ENCODE assay signal across 8 mouse cellular contexts in the genomic region with DNA sequence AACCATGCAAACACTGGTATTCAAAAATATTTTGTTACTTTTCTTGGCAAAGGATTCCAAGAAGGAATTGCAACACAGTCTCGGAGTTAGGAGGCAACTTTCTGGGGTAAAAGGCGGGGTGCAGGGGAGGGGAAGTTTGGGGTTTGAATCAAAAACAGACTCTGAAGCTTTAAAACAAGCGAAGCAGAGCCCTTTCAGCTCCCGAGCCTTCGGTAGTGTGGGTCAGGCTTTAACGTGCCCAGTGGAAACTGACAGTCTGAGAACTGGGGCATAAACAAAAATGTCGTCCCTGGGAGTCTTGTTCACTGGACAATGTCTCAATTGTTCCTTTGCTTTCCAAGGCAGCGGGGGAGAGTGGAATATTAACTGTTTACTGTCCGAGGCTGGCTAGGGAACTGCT.
DNase-seq lines count a peak whose midpoint lies in the region; ATAC-seq lines count a peak whose summit lies in the region.

No protein-coding gene starts in this region.

- 9% methylated on average over 9 of the region's 9 CpGs for WGBS in forebrain, embryonic 10.5 days
- WGBS in intestine, embryonic 16.5 days: 9% methylated on average over 9 of the region's 9 CpGs
- WGBS in midbrain, embryonic 16.5 days: 5% methylated on average over 9 of the region's 9 CpGs

- peaks cover 9% of the 10 kb centered on the region; the same call in 1 of the 2 replicates for H3K9me3 ChIP-seq in forebrain, embryonic 10.5 days
- no peaks in the 10 kb centered on the region for H3K9me3 ChIP-seq in intestine, embryonic 16.5 days (ENCODE audit: control insufficient read depth, low read length)
- H3K9me3 ChIP-seq in midbrain, embryonic 16.5 days (replicated peaks; ENCODE audit: control insufficient read depth, low read length, poor library complexity, severe bottlenecking): no peaks in the 10 kb centered on the region

- H3K36me3 ChIP-seq in forebrain, embryonic 10.5 days (replicated peaks): peaks cover 26% of the 10 kb centered on the region
- H3K36me3 ChIP-seq in intestine, embryonic 16.5 days (ENCODE audit: control insufficient read depth, insufficient read depth, low read length): no peaks in the 10 kb centered on the region; the same call in 1 of the 2 replicates
- no peaks in the 10 kb centered on the region for H3K36me3 ChIP-seq in midbrain, embryonic 16.5 days (ENCODE audit: control insufficient read depth, insufficient read depth, low read length)

- peak; percentile 5 for DNase-seq in cerebellum, adult 9-10 months
- peak; percentile 48 for DNase-seq in 3T3-L1 (ENCODE audit: low read depth, low spot score)
- peak; percentile 52 for DNase-seq in forebrain, embryonic 10.5 days (ENCODE audit: extremely low spot score, low spot score)
- DNase-seq in kidney, postnatal 10 days: no peak

- no peak for ATAC-seq in cerebellum, adult (ENCODE audit: insufficient number of reproducible peaks, low FRiP score, low TSS enrichment)
- 0 out of 2 replicates have a peak, but pooled peaks have one; percentile 19 for ATAC-seq in intestine, embryonic 16.5 days
- ATAC-seq in midbrain, embryonic 16.5 days: 0 out of 2 replicates have a peak, but pooled peaks have one; percentile 23
- ATAC-seq in CD4-positive, CD25-positive, alpha-beta regulatory T cell, adult 4 months: no peak

- H3K27ac ChIP-seq in forebrain, embryonic 10.5 days: peak overlapping the region; percentile 73
- H3K27ac ChIP-seq in intestine, embryonic 16.5 days (ENCODE audit: low read length): peak overlapping the region; percentile 87
- H3K27ac ChIP-seq in midbrain, embryonic 16.5 days (ENCODE audit: low read length): peak overlapping the region; percentile 55

- H3K4me1 ChIP-seq in forebrain, embryonic 10.5 days: peaks cover 68% of the 10 kb centered on the region
- H3K4me1 ChIP-seq in intestine, embryonic 16.5 days (ENCODE audit: control insufficient read depth, insufficient read depth, low read length): peaks cover 39% of the 10 kb centered on the region
- H3K4me1 ChIP-seq in midbrain, embryonic 16.5 days (ENCODE audit: control insufficient read depth, insufficient read depth, low read length): peaks cover 29% of the 10 kb centered on the region

- peak overlapping the region; percentile 38 for H3K4me2 ChIP-seq in intestine, embryonic 16.5 days (ENCODE audit: low read depth, low read length)
- H3K4me2 ChIP-seq in midbrain, embryonic 16.5 days (ENCODE audit: low read length): peak overlapping the region; percentile 23

- H3K9ac ChIP-seq in intestine, embryonic 16.5 days (ENCODE audit: low read depth, low read length): peak overlapping the region; percentile 56; the same call in 1 of the 2 replicates
- H3K9ac ChIP-seq in midbrain, embryonic 16.5 days (ENCODE audit: low read depth, low read length): no peak overlapping the region

- peaks cover 27% of the 10 kb centered on the region for H3K27me3 ChIP-seq in forebrain, embryonic 10.5 days (ENCODE audit: poor library complexity, severe bottlenecking)
- no peaks in the 10 kb centered on the region for H3K27me3 ChIP-seq in intestine, embryonic 16.5 days (replicated peaks; ENCODE audit: control insufficient read depth, insufficient read depth, low read length)
- no peaks in the 10 kb centered on the region for H3K27me3 ChIP-seq in midbrain, embryonic 16.5 days (ENCODE audit: control insufficient read depth, insufficient read depth, low read depth, low read length)

- peak overlapping the region; percentile 30 for H3K4me3 ChIP-seq in forebrain, embryonic 10.5 days
- no peak overlapping the region for H3K4me3 ChIP-seq in intestine, embryonic 16.5 days (ENCODE audit: low read length)
- no peak overlapping the region for H3K4me3 ChIP-seq in midbrain, embryonic 16.5 days (ENCODE audit: low read depth, low read length)

Comparison
In these comparisons a context has a peak if more than half of its experiments do, and no peak if none do; other contexts are left out.
1. ATAC-seq: peak in intestine, embryonic 16.5 days (single experiment) and midbrain, embryonic 16.5 days (single experiment); none in cerebellum, adult (single experiment) and CD4-positive, CD25-positive, alpha-beta regulatory T cell, adult 4 months (single experiment).
2. Peak in every context shown above with its lines, with median percentiles within 50 percentile points of each other: H3K27ac ChIP-seq.